Mouse (Mus musculus): Measurements from ENCODE around the gene Rbm5. TPM values are rescaled to one million over a fixed set of nuclear protein-coding genes. Genes with fewer than 3 reads are reported as not detected.

The Rbm5 gene
- polyA plus RNA-seq, 1 experiment from 2014 or later = 283 TPM

- Histone ChIP-seq H3K4me1 (peaks cover 49% of the 10 kb centered on the region), H3K36me3 (no peaks in the 10 kb centered on the region), H3K9me3 (no peaks in the 10 kb centered on the region), H3K9ac (replicated peaks) (no peak overlapping the region), H3K27ac (replicated peaks) (no peak overlapping the region), H3K4me3 (no peak overlapping the region), H3K4me2 (replicated peaks) (no peak overlapping the region), H3K27me3 (no peaks in the 10 kb centered on the region)
- no peak for ATAC-seq (replicated peaks)
- 46% methylated on average over 3 of the region's 3 CpGs for WGBS
Observed at GRCm38 (mm10) chr9:107727041-107727440, 43.8 kb downstream of the Rbm5 start.

DNA sequence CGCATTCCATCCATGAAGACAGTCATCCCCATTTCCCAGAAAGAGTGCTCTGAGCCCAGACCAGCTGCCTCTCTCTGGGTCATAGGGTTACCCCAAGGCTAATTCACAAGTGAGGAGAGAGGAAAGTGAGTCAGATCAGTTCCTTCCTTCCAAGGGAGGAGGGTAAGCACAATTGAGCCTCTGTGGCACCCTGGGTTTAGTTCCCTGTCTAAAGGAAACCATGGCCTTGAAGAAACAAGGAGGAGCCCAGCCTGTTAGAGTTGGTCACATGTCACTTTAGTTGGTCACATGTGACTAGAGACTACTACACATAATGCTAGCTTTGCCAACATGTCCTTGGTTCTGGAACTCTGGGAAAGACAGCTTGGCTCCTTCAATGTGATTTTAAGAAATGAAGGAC lies 46.0 kb downstream of the Rbm5 start:
- Histone ChIP-seq H3K9ac (replicated peaks) (no peak overlapping the region), H3K36me3 (no peaks in the 10 kb centered on the region), H3K4me2 (replicated peaks) (no peak overlapping the region), H3K4me1 (peaks cover 37% of the 10 kb centered on the region), H3K27ac (replicated peaks) (no peak overlapping the region), H3K4me3 (no peak overlapping the region), H3K27me3 (no peaks in the 10 kb centered on the region), H3K9me3 (no peaks in the 10 kb centered on the region)
- ATAC-seq (replicated peaks) = no peak
- WGBS = 96% methylated on average over 1 of the region's 1 CpGs

DNA sequence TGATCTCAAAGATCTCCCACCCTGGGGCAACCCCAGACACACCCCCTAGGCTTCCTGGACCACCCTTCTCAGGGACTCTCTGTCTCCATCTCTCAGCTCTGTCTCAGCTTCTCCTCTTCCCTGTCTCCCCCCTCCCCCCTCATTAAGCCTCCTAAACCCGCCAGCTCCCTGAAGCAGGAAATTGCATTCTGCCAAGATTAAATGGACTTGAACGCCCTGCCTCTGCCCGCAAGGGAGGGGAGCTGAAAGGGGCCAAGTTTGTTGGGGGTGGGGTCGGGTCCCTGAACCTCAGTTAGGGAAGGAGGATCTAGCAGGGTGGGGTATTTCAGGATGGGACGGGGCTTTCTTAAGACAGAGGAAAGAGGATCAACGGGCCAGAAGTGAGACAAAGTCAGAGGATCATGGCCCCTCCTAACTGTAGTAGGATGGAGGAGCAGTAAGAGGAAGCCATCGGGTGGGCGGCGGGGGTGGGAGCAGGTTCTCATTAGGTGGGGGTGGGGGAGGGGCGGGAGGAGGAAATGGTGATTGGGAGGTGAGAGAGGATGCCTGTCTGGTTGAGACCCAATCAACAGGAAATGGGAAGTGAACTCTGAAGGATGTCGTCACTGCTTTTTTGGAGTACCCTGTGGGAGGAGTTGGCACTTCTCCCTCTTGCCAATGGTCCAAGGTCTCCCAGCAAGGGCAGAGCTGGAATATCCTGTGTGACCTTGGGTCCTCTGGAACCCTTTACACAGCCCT lies 46.8 kb downstream of the Rbm5 start:
- Histone ChIP-seq H3K27me3 (no peaks in the 10 kb centered on the region), H3K4me1 (peaks cover 30% of the 10 kb centered on the region), H3K4me3 (no peak overlapping the region), H3K9ac (replicated peaks) (no peak overlapping the region), H3K36me3 (no peaks in the 10 kb centered on the region), H3K9me3 (no peaks in the 10 kb centered on the region), H3K27ac (replicated peaks) (no peak overlapping the region), H3K4me2 (replicated peaks) (0 out of 2 replicates have a peak overlapping the region, but pooled peaks have one; percentile 13)
- 1% methylated on average over 11 of the region's 11 CpGs for WGBS
- ATAC-seq (replicated peaks) = peak; percentile 53

DNA sequence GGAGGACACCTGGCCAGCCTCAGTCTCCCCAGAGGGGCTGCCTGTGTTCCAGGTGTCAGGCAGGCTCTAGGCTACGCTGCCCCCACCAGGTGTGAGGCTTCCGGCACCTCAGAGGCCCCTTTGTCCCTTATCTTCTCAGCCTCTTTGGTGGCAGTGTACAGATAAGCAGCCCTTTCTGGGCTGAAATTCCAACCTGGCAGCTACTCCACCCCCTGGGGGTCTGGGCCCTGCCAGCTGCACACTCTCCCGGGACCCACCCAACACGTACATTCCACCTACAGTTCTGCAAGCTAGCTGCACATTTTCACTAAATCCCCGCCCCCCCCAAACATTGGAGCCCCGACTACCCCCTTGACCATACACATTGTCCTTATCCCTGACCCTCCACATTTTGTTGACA lies 47.5 kb downstream of the Rbm5 start:
- no peaks in the 10 kb centered on the region for H3K9me3 ChIP-seq
- no peaks in the 10 kb centered on the region for H3K27me3 ChIP-seq
- 0 out of 2 replicates have a peak overlapping the region, but pooled peaks have one; percentile 13 for H3K4me2 ChIP-seq (replicated peaks)
- no peaks in the 10 kb centered on the region for H3K36me3 ChIP-seq
- no peak overlapping the region for H3K4me3 ChIP-seq
- 16% methylated on average over 6 of the region's 6 CpGs for WGBS
- no peak overlapping the region for H3K27ac ChIP-seq (replicated peaks)
- peaks cover 28% of the 10 kb centered on the region for H3K4me1 ChIP-seq
- peak; percentile 35; the same call in 1 of the 2 replicates for ATAC-seq (replicated peaks)
- no peak overlapping the region for H3K9ac ChIP-seq (replicated peaks)

DNA sequence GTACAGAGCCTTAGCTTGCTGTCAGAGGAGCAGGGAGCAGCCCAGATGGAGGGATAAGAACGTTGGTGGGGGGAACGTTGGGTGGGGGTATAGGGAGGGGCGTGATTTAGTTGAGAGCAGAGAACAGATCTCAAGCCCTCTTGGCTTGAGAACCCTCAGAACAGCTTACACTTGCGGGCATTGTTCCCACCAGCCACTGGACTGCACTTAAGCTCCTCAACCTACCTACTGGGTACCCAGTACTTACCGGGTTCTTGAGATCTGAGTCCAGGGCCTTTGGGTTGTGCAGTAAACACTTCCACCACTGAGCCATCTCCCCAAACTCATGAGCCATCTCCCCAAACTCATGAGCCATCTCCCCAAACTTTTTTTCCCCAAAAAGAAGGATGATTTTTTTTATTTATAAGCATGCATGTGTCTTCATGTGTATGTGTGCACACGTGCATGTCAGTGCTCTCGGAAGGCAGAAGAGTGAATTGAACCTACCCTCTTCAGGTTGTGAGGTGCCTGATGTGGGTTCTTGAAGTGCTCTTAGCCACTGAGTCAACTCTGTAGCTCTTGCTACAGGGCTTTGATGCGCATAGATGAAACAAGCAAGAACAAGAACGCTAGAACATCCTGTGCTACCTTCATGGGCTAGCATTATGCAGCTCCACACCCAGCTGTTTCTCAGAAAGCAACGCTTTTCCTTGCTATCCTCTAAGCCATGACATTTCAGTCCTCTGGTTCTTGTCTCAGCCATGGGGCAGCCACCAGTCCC lies 51.8 kb downstream of the Rbm5 start:
- no peak overlapping the region for H3K9ac ChIP-seq (replicated peaks)
- no peaks in the 10 kb centered on the region for H3K36me3 ChIP-seq
- ATAC-seq (replicated peaks) = no peak
- no peak overlapping the region for H3K4me2 ChIP-seq (replicated peaks)
- peaks cover 29% of the 10 kb centered on the region for H3K4me1 ChIP-seq
- H3K27me3 ChIP-seq = no peaks in the 10 kb centered on the region
- H3K9me3 ChIP-seq = no peaks in the 10 kb centered on the region
- 84% methylated on average over 10 of the region's 10 CpGs for WGBS
- H3K27ac ChIP-seq (replicated peaks) = no peak overlapping the region
- no peak overlapping the region for H3K4me3 ChIP-seq

DNA sequence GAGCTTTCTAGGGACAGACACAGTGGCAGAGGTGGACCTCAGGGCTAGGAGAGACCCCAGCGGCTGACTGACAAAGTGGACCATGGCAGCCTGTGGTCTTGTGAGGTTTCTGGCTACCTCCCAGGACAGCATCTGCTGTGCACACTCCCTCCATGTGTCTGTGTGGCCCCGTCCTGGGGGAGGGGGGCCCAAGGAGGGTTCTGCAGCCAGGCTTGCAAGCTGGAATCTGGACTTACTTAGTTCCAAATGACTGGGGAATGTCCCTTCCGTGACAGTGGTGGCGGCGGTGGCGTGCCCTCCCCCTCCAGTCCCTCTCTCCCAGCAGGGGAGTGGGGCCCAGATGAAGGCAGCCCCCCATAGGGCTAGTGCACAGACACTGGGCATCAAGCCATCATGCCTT lies 53.8 kb downstream of the Rbm5 start:
- no peak overlapping the region for H3K4me2 ChIP-seq (replicated peaks)
- no peaks in the 10 kb centered on the region for H3K27me3 ChIP-seq
- ATAC-seq (replicated peaks) = no peak
- H3K27ac ChIP-seq (replicated peaks) = no peak overlapping the region
- H3K9ac ChIP-seq (replicated peaks) = no peak overlapping the region
- no peak overlapping the region for H3K4me3 ChIP-seq
- WGBS = 31% methylated on average over 6 of the region's 6 CpGs
- peaks cover 16% of the 10 kb centered on the region for H3K4me1 ChIP-seq
- H3K36me3 ChIP-seq = no peaks in the 10 kb centered on the region
- H3K9me3 ChIP-seq = no peaks in the 10 kb centered on the region

DNA sequence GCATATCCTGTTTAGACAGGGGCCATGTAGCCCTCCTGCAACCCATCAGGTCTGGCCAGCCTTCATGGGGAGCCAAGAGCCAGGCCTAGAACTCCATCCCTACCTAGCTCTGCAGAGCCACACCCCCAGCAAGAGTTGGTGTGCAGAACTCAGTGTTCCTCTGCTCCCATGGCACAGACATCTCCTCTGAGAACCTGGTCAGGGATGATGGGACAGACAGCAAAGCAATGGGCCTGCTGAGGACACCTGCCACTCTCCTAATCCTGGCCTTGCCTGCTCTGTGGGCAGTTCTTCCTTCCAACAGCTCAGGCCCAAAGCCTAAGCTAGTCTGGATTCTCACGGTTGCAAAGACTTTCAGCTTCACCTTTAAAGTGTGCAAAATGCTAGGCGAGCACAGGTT lies 55.2 kb downstream of the Rbm5 start:
- H3K27me3 ChIP-seq = no peaks in the 10 kb centered on the region

DNA sequence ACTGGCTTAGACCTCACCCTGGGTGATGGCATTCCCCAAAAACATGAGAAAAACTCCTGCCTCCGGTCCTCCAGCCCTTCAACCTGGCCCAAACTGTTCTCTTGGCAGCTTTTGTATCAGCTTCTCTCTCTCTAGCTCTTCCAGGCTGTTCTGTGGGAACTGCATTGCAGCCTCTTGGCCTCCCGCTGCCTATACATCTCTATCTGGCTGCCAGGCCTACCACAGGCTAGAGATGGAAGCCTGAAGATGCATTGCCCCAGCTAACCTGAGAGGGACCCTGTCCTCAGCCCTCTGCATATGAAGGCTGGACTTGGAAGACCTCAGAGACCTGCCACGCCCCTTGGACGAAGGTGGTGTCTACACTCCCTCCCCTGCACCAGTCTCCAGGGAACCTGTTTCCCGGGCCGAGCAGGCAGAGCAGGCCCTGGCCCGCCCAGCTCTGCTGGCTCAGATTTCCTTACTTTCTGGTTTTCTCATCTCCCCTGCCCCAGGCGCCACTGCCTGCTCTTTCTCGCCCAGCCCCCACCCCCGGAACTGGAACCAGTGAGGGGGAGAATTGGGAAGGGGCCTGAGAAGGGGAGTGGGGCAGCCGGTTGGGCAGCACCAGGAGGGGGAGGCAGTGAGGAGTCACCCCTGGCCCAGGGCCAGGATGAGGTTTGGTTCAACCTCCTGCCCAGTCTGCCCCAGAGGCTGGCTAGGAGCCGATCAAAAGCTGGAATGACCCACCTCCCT lies 56.4 kb downstream of the Rbm5 start:
- 0 out of 2 replicates have a peak overlapping the region, but pooled peaks have one; percentile 30 for H3K27ac ChIP-seq (replicated peaks)

More for the DNA sequence above, 55.2 kb downstream of the Rbm5 start:
- Histone ChIP-seq H3K4me2 (replicated peaks) (no peak overlapping the region), H3K9ac (replicated peaks) (no peak overlapping the region), H3K9me3 (no peaks in the 10 kb centered on the region), H3K4me3 (no peak overlapping the region), H3K4me1 (peaks cover 16% of the 10 kb centered on the region), H3K27ac (replicated peaks) (no peak overlapping the region), H3K36me3 (no peaks in the 10 kb centered on the region)
- ATAC-seq (replicated peaks) = no peak
- 94% methylated on average over 2 of the region's 2 CpGs for WGBS

GRCm38 (mm10) chr9:107709697-107710483 lies 60.9 kb downstream of the Rbm5 start, which contains the start of gene Sema3f:
Gene Sema3f (minus strand): TSS chr9:107710475.
- H3K9ac ChIP-seq (replicated peaks) = peak within 1 kb of the TSS; percentile 63
- ATAC-seq (replicated peaks) = peak; percentile 79
- peak within 1 kb of the TSS; percentile 90 for H3K27ac ChIP-seq (replicated peaks)
- H3K36me3 ChIP-seq = peaks cover 5% of the 10 kb centered on the region; the same call in 1 of the 2 replicates
- H3K4me1 ChIP-seq = peaks cover 58% of the 10 kb centered on the region
- peak within 1 kb of the TSS; percentile 63 for H3K4me3 ChIP-seq
- H3K9me3 ChIP-seq = no peaks in the 10 kb centered on the region
- 0 out of 2 replicates have a peak, but pooled peaks cover 3% of the 10 kb centered on the region for H3K27me3 ChIP-seq
- under 1% methylated on average over 83 of the region's 86 CpGs for WGBS
- H3K4me2 ChIP-seq (replicated peaks) = peak within 1 kb of the TSS; percentile 72

More for the DNA sequence above, 56.4 kb downstream of the Rbm5 start:
- ATAC-seq (replicated peaks) = no peak
- WGBS = 16% methylated on average over 12 of the region's 12 CpGs
- H3K4me2 ChIP-seq (replicated peaks) = no peak overlapping the region
- H3K9ac ChIP-seq (replicated peaks) = no peak overlapping the region
- no peaks in the 10 kb centered on the region for H3K9me3 ChIP-seq
- H3K4me1 ChIP-seq = peaks cover 23% of the 10 kb centered on the region
- no peaks in the 10 kb centered on the region for H3K27me3 ChIP-seq
- H3K36me3 ChIP-seq = no peaks in the 10 kb centered on the region
- H3K4me3 ChIP-seq = no peak overlapping the region

DNA sequence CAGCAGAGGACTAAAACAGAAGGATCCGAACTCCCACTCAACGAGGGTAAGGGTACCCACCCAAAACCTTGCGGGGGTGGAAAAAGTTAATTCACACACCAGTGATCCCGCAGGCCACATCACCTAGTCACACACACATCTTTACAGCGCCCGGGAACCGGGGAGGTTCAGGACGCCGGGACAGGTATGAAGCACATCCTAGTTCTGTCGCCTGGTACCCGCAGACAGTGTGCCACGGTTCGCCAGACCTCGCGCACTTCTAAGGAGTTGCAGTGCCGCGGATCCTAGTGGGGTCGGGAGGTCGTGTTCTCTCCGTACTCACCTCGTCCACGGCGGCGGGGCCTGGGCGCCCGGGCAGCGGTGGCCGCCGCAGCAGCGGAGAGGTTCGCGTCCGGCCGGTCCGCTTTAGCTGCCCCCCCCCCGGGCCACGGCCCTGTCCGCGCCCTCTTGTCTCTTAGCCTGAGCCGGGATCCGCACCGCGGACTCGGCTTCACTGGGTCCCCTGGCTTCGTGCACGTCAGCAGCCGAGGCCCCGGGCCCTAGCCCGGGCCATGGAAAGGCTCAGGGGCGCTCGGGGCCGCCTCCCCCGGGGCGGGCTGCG lies 61.6 kb downstream of the Rbm5 start:
- Histone ChIP-seq H3K4me2 (replicated peaks) (peak overlapping the region; percentile 72), H3K9me3 (no peaks in the 10 kb centered on the region), H3K4me3 (peak overlapping the region; percentile 63), H3K4me1 (peaks cover 54% of the 10 kb centered on the region), H3K27ac (replicated peaks) (peak overlapping the region; percentile 90), H3K36me3 (peaks cover 8% of the 10 kb centered on the region; the same call in 1 of the 2 replicates), H3K9ac (replicated peaks) (peak overlapping the region; percentile 63), H3K27me3 (0 out of 2 replicates have a peak, but pooled peaks cover 3% of the 10 kb centered on the region)
- WGBS = 1% methylated on average over 50 of the region's 55 CpGs
- peak; percentile 9; the same call in 1 of the 2 replicates for ATAC-seq (replicated peaks)

Measured in forebrain, embryonic 15.5 days (tissue).